Mouse (Mus musculus): Measurements from ENCODE around the gene Gm21394. TPM values are rescaled to one million over a fixed set of nuclear protein-coding genes. Genes with fewer than 3 reads are reported as not detected.

The Gm21394 gene
- not detected for total RNA-seq (2023)

DNA sequence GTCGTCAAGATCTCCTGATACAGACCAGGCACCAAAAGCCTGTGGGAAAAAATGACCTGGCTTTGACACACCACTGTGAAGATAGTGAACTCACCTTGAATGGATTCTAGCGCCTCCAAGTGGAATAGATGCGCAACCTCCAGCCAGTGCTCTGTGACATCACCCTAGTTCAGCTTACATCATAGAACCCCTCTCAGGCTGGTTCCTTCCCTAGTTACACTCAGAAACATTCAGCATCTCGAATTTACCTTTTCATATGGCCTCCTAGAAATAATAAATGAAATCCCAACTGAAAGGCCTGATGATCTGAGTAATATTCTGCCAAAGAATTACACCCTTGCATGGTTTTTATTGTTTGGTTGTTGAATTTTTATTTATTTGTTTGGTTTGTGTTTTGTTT, at the start of gene Gm21394:
Gene Gm21394, minus strand, starts transcription at position 101 of the 400 bp plus-strand sequence.

Other genes starting within 250 kb of the Gm21394 start
- gene Gm21409, start 181.8 kb upstream of the Gm21394 start, total RNA-seq (2023) = not detected

Data from B cell, adult 67 days (primary cell).